Mouse (Mus musculus) activated CD4-positive, CD25-positive, alpha-beta regulatory T cell, adult 9 weeks (primary cell): ENCODE measurements around the gene Plaa. TPM values are rescaled to one million over a fixed set of nuclear protein-coding genes. Genes with fewer than 3 reads are reported as not detected.

Source experiments
- polyA plus RNA-seq: library from polyadenylated mRNA; unstranded; fragments of 100-300 nt; shearing (Covaris generic); gene quantifications from one replicate; pipeline ENCODE4 v1.2.1, GENCODE M21; 2017

The Plaa gene
- polyA plus RNA-seq, result 36.7 TPM

DNA sequence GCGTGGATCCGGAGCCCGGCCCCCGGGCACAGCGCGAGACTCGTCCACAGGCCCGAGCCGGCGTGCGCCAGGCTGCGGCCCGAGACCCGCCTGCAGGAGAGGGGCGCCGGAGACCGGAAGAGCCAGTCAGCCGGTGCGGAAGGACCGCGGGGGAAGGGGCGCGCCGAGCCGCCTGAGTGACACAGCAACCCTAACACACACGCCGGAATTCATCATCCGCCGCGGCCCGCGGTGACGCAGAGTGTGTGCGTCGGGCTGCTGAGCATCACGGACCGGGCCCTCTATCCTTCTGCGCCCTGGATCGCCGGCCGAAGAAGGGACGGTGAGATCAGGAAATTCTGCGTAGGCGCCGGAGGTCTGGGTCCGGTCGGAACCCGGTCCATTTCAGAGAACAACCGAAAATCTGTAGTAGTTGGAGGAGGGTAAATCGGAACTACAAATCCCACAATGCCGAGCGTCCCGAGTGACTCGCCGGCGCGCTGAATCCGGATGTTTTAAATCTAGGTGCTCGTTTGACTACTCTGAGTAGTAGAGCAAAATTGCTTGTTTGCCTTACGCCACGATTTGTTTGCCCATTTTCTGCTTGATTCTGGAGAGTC is at the start of gene Plaa:
Plaa (minus strand) TSS at position 214 of the 599 bp plus-strand sequence.

DNA sequence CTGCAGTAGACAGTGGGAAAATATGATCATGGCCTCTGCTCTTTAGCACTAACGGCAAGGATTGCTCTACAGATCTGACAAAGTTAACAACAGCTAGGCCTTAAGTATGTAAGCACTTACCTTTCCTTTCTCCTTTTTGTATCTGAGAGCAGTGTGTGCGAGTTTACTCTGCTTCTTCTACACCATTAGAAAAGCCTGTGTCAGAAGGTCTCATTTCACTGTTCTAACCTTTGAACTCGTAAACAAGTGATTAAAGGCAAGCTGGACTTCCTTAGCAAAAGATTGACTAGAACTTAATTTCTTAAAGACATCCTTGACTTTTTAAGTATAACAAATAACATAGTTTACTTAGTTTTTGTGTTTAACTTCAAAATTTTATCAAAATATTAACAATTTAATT is 46.9 kb upstream of the Plaa start, which contains the start of gene Lrrc19:
Lrrc19 (minus strand) TSS at position 225 of the 400 bp plus-strand sequence.

DNA sequence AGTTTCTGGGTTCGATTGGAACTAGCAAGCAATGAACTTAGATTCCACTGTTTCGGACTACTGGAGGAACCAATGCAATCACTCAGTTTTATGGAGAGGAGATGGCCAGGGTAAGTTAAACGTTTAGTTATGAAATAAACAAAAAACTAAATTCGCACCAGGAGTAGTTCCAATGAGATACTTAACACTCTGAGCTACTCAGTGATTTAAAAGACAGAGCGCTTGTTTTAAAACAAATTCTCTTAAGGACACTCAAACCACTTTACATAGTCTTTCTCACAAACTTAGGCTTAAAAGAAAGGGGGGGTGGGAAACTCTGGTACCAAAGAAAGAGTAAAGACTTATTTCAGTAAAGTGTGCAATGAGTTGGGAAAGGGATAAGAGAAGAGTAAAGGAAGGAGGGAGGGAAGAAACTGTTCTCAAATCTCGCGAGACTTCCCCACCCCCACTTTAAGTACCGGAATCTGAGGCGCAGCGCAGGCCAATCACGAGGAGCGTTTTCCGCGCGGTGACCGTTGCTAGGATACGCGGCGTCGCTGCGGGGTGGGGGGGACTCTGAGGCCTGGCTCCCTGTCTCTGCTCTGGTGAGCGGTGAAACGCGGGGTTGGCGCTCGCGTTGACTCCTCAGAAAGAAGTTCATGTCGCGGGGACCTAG is 11.1 kb upstream of the Plaa start, which contains the start of gene Ift74:
Ift74 (plus strand) TSS at position 520 of the 655 bp plus-strand sequence.

DNA sequence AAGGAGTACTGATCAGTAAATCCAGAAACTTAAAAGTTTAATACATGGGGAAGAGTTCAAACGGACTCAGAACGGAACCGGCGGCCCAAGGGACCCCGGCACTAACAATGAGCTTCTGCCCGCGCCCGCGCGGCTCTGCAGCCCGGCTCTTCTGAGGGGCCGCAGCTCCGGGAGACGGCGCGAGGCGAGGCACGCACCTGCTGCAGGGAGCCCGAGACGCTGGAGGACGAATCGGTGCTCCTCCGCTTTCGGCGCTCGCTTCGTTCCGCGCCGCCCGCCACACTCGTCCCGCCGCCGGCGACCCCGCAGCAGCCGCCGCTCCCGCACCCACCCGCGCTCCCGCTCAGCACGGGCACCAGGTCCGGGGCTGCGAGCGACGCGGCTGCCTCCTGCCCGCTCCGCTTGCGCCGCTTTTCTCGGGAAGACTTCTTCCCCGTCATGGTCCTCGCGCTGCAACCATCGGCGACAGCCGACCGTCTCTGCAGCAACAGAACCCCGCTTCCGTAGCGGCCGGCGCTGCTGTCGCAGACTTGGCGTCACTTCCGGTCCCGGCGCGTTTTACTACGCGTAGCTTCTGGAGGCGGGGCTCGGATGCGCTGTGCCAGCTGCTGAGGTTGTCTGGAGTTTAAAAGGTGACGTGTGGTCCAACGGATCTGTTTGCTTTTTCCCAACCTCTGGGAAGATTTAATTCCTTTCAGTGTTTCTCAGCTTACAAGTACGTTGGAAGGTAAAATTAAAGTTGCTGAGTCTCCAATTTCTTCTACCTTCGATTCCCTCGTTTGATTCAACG is 46.6 kb downstream of the Plaa start, which contains the start of the genes Gm10306 and Caap1:
Gm10306 (plus strand) TSS at position 282 of the 790 bp plus-strand sequence.
Caap1 (minus strand) TSS at position 532 of the 790 bp plus-strand sequence.

Other genes with a start within 250 kb of the Plaa start
- not detected for gene Gm10306, start 46.7 kb downstream of the Plaa start, polyA plus RNA-seq
- gene Caap1, start 46.4 kb downstream of the Plaa start, polyA plus RNA-seq, result 2.8 TPM
- 3.0 TPM for gene Ift74, start 11.2 kb upstream of the Plaa start, polyA plus RNA-seq
- not detected for gene Lrrc19, start 46.9 kb upstream of the Plaa start, polyA plus RNA-seq
- gene Tek, start 136.0 kb upstream of the Plaa start, polyA plus RNA-seq, result 0.06 TPM